Mouse (Mus musculus) G1E (cell line): ENCODE measurements around the gene Sulf2. TPM values are rescaled to one million over a fixed set of nuclear protein-coding genes. Genes with fewer than 3 reads are reported as not detected.

Experiments used
- ATAC-seq: 2 replicates; pipeline ENCODE4 v1.8.0; 2016; ENCODE audit warnings: mild to moderate bottlenecking; ENCODE audit not compliant: insufficient number of reproducible peaks, poor library complexity, low FRiP score, severe bottlenecking; ENCODE audit errors: extremely low read depth
- DNase-seq: peaks from one replicate; pipeline ENCODE4 v3.0.0; 2012; ENCODE audit warnings: low spot score
- H3K27me3 ChIP-seq: 2 replicates; pipeline ENCODE4 v1.6.1; 2012; ENCODE audit warnings: mild to moderate bottlenecking, low read length, inconsistent platforms; ENCODE audit not compliant: insufficient read depth
- H3K36me3 ChIP-seq: replicated peaks from 2 replicates; pipeline ENCODE3; 2012; ENCODE audit warnings: mild to moderate bottlenecking, inconsistent platforms
- H3K4me1 ChIP-seq: 2 replicates; pipeline ENCODE4 v1.6.1; 2012; ENCODE audit warnings: low read depth, low read length, inconsistent platforms, mixed read lengths; ENCODE audit not compliant: insufficient read depth
- H3K4me3 ChIP-seq: 2 replicates; pipeline ENCODE4 v1.5.1; 2012; ENCODE audit warnings: low read depth, mild to moderate bottlenecking, inconsistent platforms, low read length, moderate library complexity, mixed read lengths
- H3K9me3 ChIP-seq: replicated peaks from 2 replicates; pipeline ENCODE4 v1.6.1; 2012; ENCODE audit warnings: inconsistent platforms
- CTCF ChIP-seq: IDR thresholded peaks from 2 replicates; pipeline ENCODE4 v1.5.1; 2012; ENCODE audit warnings: low read depth, low read length, inconsistent platforms, mixed read lengths
- GATA1 ChIP-seq: IDR thresholded peaks from 2 replicates; pipeline ENCODE4 v1.6.1; 2012; ENCODE audit warnings: borderline replicate concordance, low read length, inconsistent platforms, mixed read lengths
- GATA2 ChIP-seq: IDR thresholded peaks from 2 replicates; pipeline ENCODE4 v1.6.1; 2012; ENCODE audit warnings: low read depth, low read length, inconsistent platforms, borderline replicate concordance
- POLR2AphosphoS5 ChIP-seq: IDR thresholded peaks from 2 replicates; pipeline ENCODE4 v1.6.1; 2012; ENCODE audit warnings: low read depth, low read length, inconsistent platforms; ENCODE audit not compliant: insufficient replicate concordance
- TAL1 ChIP-seq: conservative IDR thresholded peaks from 2 replicates; pipeline ENCODE4 v1.6.1; 2012; ENCODE audit warnings: low read depth, low read length, inconsistent platforms, mixed read lengths
- polyA plus RNA-seq: library from polyadenylated mRNA; stranded (reverse); fragments of >175 nt; gene quantifications from 2 replicates; pipeline ENCODE4 v1.2.3, GENCODE M21; 2012
- total RNA-seq, 2 experiments: library from RNA; stranded (forward) in 1 of 2; stranded (reverse) in 1 of 2; fragments of 200-1000 nt in 1 of 2; fragments of >200 nt in 1 of 2; fragmentation: Nextera tagmentation in 1 of 2; gene quantifications; 2 replicates each; pipeline ENCODE4 v1.2.3; 2014 to 2017

Sulf2 gene
- total and polyA plus RNA-seq, 3 experiments: 0.16 TPM; not detected in 2

- DNase-seq (no peak), ATAC-seq (no peak)
- no peak for TF ChIP-seq POLR2AphosphoS5
- TF ChIP-seq CTCF: no peak
- TF ChIP-seq TAL1: no peak
- no peak for TF ChIP-seq GATA1
- TF ChIP-seq GATA2: no peak
- no peaks in the 10 kb centered on the region for H3K27me3 ChIP-seq
- H3K4me3 ChIP-seq: no peak overlapping the region
- H3K9me3 ChIP-seq: peaks cover 30% of the 10 kb centered on the region
- no peaks in the 10 kb centered on the region for H3K36me3 ChIP-seq
- no peaks in the 10 kb centered on the region for H3K4me1 ChIP-seq
Observed at GRCm38 (mm10) chr2:166097443-166098291, 57.8 kb downstream of the Sulf2 start.

DNA sequence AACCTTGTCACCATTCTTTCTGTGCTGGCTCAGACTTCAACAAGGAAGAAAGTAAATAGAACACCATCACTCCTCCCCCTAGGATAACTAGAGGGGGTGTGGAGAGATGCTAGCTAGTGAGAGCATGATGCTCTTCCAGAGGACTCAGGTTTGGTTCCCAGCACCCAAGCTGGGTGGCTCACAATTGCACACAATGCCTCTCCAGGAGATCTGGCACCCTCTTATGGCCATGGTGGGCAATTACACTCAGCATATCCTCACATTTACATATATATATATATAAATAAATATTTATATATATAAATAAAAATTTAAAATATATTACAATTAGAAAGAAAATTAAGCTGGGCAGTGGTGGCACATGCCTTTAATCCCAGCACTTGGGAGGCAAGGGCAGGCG lies 58.6 kb downstream of the Sulf2 start:
- no peak for ATAC-seq
- Histone ChIP-seq H3K9me3 (peaks cover 30% of the 10 kb centered on the region), H3K4me1 (no peaks in the 10 kb centered on the region), H3K4me3 (no peak overlapping the region), H3K27me3 (no peaks in the 10 kb centered on the region), H3K36me3 (no peaks in the 10 kb centered on the region)
- DNase-seq: no peak
- TF ChIP-seq GATA2: no peak

DNA sequence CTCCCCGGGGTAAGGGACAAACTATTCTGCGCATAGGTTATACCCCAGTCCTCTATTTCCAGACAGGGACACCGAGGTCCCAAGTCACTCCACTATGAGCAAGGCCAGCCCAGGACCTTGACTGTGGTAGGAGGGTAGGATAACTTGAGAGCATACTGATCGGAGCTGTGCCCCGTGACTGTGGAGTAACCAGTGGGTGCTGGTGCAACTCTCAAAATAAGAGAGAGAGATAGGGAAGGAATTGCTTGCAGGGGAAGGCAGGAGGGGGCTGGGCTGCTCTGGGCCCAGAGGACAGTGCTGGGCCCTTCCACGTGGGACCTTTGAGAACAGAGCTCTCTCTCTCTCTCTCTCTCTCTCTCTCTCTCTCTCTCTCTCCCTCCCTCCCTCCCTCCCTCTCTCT lies 59.2 kb downstream of the Sulf2 start:
- Histone ChIP-seq H3K36me3 (no peaks in the 10 kb centered on the region), H3K9me3 (peaks cover 29% of the 10 kb centered on the region), H3K27me3 (no peaks in the 10 kb centered on the region), H3K4me3 (no peak overlapping the region), H3K4me1 (no peaks in the 10 kb centered on the region)
- DNase-seq: no peak
- no peak for ATAC-seq
- TF ChIP-seq TAL1 (no peak), GATA1 (no peak), CTCF (no peak), POLR2AphosphoS5 (no peak), GATA2 (no peak)

DNA sequence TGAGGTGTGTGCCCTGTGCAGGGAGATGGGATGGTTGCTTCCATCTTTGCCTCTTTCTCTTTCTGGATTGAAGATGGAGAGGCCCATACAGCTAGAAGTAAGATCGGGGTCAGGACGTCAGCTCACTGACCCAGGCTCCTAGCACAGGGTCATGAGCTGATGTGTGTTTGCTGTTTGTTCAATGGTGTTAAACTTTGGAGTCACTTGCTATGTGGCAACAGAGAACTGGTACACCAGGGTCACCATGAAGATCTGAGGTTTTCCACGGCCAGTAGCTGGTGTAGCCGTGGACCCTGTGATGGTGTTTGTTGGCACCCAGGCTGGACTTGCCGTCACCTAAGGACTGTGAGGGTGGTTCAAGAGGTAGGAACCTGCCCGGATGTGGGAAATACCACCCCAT lies 63.1 kb downstream of the Sulf2 start:
- no peak overlapping the region for H3K4me3 ChIP-seq
- TF ChIP-seq GATA2: no peak
- TF ChIP-seq CTCF: no peak
- no peak for TF ChIP-seq TAL1
- TF ChIP-seq POLR2AphosphoS5: no peak
- no peak for TF ChIP-seq GATA1
- peaks cover 20% of the 10 kb centered on the region for H3K9me3 ChIP-seq
- ATAC-seq (no peak), DNase-seq (no peak)
- H3K36me3 ChIP-seq: no peaks in the 10 kb centered on the region
- H3K4me1 ChIP-seq: no peaks in the 10 kb centered on the region
- H3K27me3 ChIP-seq: no peaks in the 10 kb centered on the region

DNA sequence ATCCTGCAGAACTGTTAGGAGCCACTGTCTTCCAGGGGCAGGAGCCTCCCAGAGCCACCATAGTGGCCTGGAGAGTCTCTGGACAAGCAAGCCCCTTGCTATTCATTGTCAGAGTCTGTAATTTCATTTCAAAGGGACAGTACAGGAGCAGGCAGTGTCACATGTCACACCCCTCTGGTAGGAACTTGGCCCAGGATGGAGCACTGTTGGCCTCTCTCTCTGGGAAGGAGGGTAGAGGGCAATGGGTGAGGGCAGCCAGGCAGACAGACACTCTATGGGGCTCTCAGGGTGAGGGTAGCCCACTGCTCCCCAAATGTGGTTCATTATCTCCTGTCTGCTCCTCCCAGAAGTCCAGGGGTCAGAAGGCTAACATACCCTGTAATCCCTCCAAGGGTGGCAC lies 63.9 kb downstream of the Sulf2 start:
- ATAC-seq (no peak), DNase-seq (no peak)
- Histone ChIP-seq H3K4me3 (no peak overlapping the region), H3K4me1 (no peaks in the 10 kb centered on the region), H3K9me3 (peaks cover 20% of the 10 kb centered on the region), H3K27me3 (no peaks in the 10 kb centered on the region), H3K36me3 (no peaks in the 10 kb centered on the region)
- TF ChIP-seq GATA1: no peak
- TF ChIP-seq TAL1: no peak
- TF ChIP-seq GATA2: no peak
- no peak for TF ChIP-seq CTCF
- no peak for TF ChIP-seq POLR2AphosphoS5

- no peak for ATAC-seq
- Histone ChIP-seq H3K36me3 (no peaks in the 10 kb centered on the region), H3K4me1 (no peaks in the 10 kb centered on the region), H3K4me3 (no peak overlapping the region), H3K9me3 (peaks cover 17% of the 10 kb centered on the region), H3K27me3 (no peaks in the 10 kb centered on the region)
- TF ChIP-seq GATA2 (no peak), GATA1 (no peak), CTCF (no peak), TAL1 (no peak), POLR2AphosphoS5 (no peak)
- DNase-seq: no peak
Observed at GRCm38 (mm10) chr2:166090131-166090581, 65.3 kb downstream of the Sulf2 start.
